Mouse (Mus musculus): ENCODE results near the gene Oas1a. TPM values are rescaled to one million over a fixed set of nuclear protein-coding genes. Genes with fewer than 3 reads are reported as not detected.

Gene Oas1a
- polyA plus RNA-seq, 1 experiment from 2014 or later = 2.7 TPM

- WGBS = 56% methylated on average over 3 of the region's 3 CpGs
- no peaks in the 10 kb centered on the region; the same call in 1 of the 2 replicates for H3K27me3 ChIP-seq
- H3K4me1 ChIP-seq = no peaks in the 10 kb centered on the region
- no peaks in the 10 kb centered on the region for H3K9me3 ChIP-seq (replicated peaks)
- no peak overlapping the region for H3K4me2 ChIP-seq (replicated peaks)
- H3K4me3 ChIP-seq (replicated peaks) = no peak overlapping the region
- H3K27ac ChIP-seq (replicated peaks) = no peak overlapping the region
- no peak for ATAC-seq (ENCODE audit: insufficient number of reproducible peaks, low FRiP score, low TSS enrichment, low read depth)
- no peak overlapping the region for H3K9ac ChIP-seq
- no peaks in the 10 kb centered on the region for H3K36me3 ChIP-seq
Measured at GRCm38 (mm10) chr5:120870081-120870480, 37.2 kb downstream of the Oas1a start.

GRCm38 (mm10) chr5:120869436-120870015, 37.8 kb downstream of the Oas1a start:
- Histone ChIP-seq H3K36me3 (no peaks in the 10 kb centered on the region), H3K9ac (no peak overlapping the region), H3K4me3 (replicated peaks) (no peak overlapping the region), H3K27ac (replicated peaks) (no peak overlapping the region), H3K9me3 (replicated peaks) (no peaks in the 10 kb centered on the region), H3K27me3 (no peaks in the 10 kb centered on the region; the same call in 1 of the 2 replicates), H3K4me2 (replicated peaks) (no peak overlapping the region), H3K4me1 (no peaks in the 10 kb centered on the region)
- ATAC-seq (ENCODE audit: insufficient number of reproducible peaks, low FRiP score, low TSS enrichment, low read depth) = no peak
- WGBS = 82% methylated on average over 7 of the region's 7 CpGs

- no peak overlapping the region for H3K9ac ChIP-seq
- H3K4me2 ChIP-seq (replicated peaks) = no peak overlapping the region
- no peak overlapping the region for H3K4me3 ChIP-seq (replicated peaks)
- no peaks in the 10 kb centered on the region for H3K27me3 ChIP-seq
- no peaks in the 10 kb centered on the region for H3K9me3 ChIP-seq (replicated peaks)
- no peak overlapping the region for H3K27ac ChIP-seq (replicated peaks)
- 70% methylated on average over 3 of the region's 3 CpGs for WGBS
- no peaks in the 10 kb centered on the region for H3K36me3 ChIP-seq
- ATAC-seq (ENCODE audit: insufficient number of reproducible peaks, low FRiP score, low TSS enrichment, low read depth) = no peak
- no peaks in the 10 kb centered on the region for H3K4me1 ChIP-seq
Measured at GRCm38 (mm10) chr5:120865336-120865860, 41.9 kb downstream of the Oas1a start.

GRCm38 (mm10) chr5:120861121-120861520, 46.2 kb downstream of the Oas1a start, which contains the start of gene Oas1h:
Gene Oas1h (plus strand): TSS chr5:120861421.
- Histone ChIP-seq H3K9ac (no peak within 1 kb of the TSS), H3K27me3 (no peaks in the 10 kb centered on the region), H3K4me1 (no peaks in the 10 kb centered on the region), H3K9me3 (replicated peaks) (no peaks in the 10 kb centered on the region), H3K4me3 (replicated peaks) (no peak within 1 kb of the TSS), H3K4me2 (replicated peaks) (no peak within 1 kb of the TSS), H3K36me3 (no peaks in the 10 kb centered on the region), H3K27ac (replicated peaks) (no peak within 1 kb of the TSS)
- no peak for ATAC-seq (ENCODE audit: insufficient number of reproducible peaks, low FRiP score, low TSS enrichment, low read depth)
- WGBS = 50% methylated on average over 4 of the region's 4 CpGs

- Histone ChIP-seq H3K4me1 (no peaks in the 10 kb centered on the region), H3K4me3 (replicated peaks) (no peak overlapping the region), H3K9me3 (replicated peaks) (0 out of 2 replicates have a peak, but pooled peaks cover 2% of the 10 kb centered on the region), H3K9ac (no peak overlapping the region), H3K4me2 (replicated peaks) (no peak overlapping the region), H3K36me3 (no peaks in the 10 kb centered on the region), H3K27me3 (no peaks in the 10 kb centered on the region), H3K27ac (replicated peaks) (no peak overlapping the region)
- ATAC-seq (ENCODE audit: insufficient number of reproducible peaks, low FRiP score, low TSS enrichment, low read depth) = no peak
- 62% methylated on average over 2 of the region's 2 CpGs for WGBS
Measured at GRCm38 (mm10) chr5:120859241-120859640, 48.1 kb downstream of the Oas1a start.

GRCm38 (mm10) chr5:120849601-120850136, 57.7 kb downstream of the Oas1a start:
- no peak overlapping the region for H3K9ac ChIP-seq
- 0 out of 2 replicates have a peak, but pooled peaks cover 4% of the 10 kb centered on the region for H3K4me1 ChIP-seq
- H3K4me2 ChIP-seq (replicated peaks) = no peak overlapping the region
- H3K27ac ChIP-seq (replicated peaks) = no peak overlapping the region
- H3K9me3 ChIP-seq (replicated peaks) = 0 out of 2 replicates have a peak, but pooled peaks cover 4% of the 10 kb centered on the region
- no peak for ATAC-seq (ENCODE audit: insufficient number of reproducible peaks, low FRiP score, low TSS enrichment, low read depth)
- H3K36me3 ChIP-seq = no peaks in the 10 kb centered on the region
- H3K4me3 ChIP-seq (replicated peaks) = no peak overlapping the region
- WGBS = 64% methylated on average over 3 of the region's 3 CpGs
- no peaks in the 10 kb centered on the region for H3K27me3 ChIP-seq

GRCm38 (mm10) chr5:120847067-120847466, 60.3 kb downstream of the Oas1a start, which contains the start of gene Oas1f:
Gene Oas1f (plus strand): TSS chr5:120847367.
- WGBS = 69% methylated on average over 4 of the region's 4 CpGs
- Histone ChIP-seq H3K4me3 (replicated peaks) (no peak within 1 kb of the TSS), H3K4me1 (0 out of 2 replicates have a peak, but pooled peaks cover 4% of the 10 kb centered on the region), H3K36me3 (no peaks in the 10 kb centered on the region), H3K27ac (replicated peaks) (no peak within 1 kb of the TSS), H3K9ac (no peak within 1 kb of the TSS), H3K27me3 (no peaks in the 10 kb centered on the region), H3K9me3 (replicated peaks) (no peaks in the 10 kb centered on the region), H3K4me2 (replicated peaks) (no peak within 1 kb of the TSS)
- no peak for ATAC-seq (ENCODE audit: insufficient number of reproducible peaks, low FRiP score, low TSS enrichment, low read depth)

Small RNA genes lying within 50 kb of the gene (microRNA-seq; reads per million reads assigned to microRNA genes)
- not detected for gene Gm22907 (ENCODE audit: borderline number of aligned reads)

Other genes starting within 250 kb of the Oas1a start
- 6.2 and 7.7 TPM in 2 replicates for gene Dtx1, start 195.6 kb downstream of the Oas1a start, polyA plus RNA-seq (2015; fragmentation: Nextera tagmentation; extraction: Ambion mirVana)
- gene Oas2, start 157.7 kb downstream of the Oas1a start, polyA plus RNA-seq (2015; fragmentation: Nextera tagmentation; extraction: Ambion mirVana) = 0.72 and 1.3 TPM in 2 replicates
- 0.13 and 0.14 TPM in 2 replicates for gene Oas3, start 129.9 kb downstream of the Oas1a start, polyA plus RNA-seq (2015; fragmentation: Nextera tagmentation; extraction: Ambion mirVana)
- not detected in 2 replicates for gene Oas1e, start 112.0 kb downstream of the Oas1a start, polyA plus RNA-seq (2015; fragmentation: Nextera tagmentation; extraction: Ambion mirVana)
- gene Oas1c, start 95.0 kb downstream of the Oas1a start, polyA plus RNA-seq (2015; fragmentation: Nextera tagmentation; extraction: Ambion mirVana) = 0.34 and 0.65 TPM in 2 replicates
- 1.0 and 1.3 TPM in 2 replicates for gene Oas1f, start 60.2 kb downstream of the Oas1a start, polyA plus RNA-seq (2015; fragmentation: Nextera tagmentation; extraction: Ambion mirVana)
- gene Oas1h, start 46.1 kb downstream of the Oas1a start, polyA plus RNA-seq (2015; fragmentation: Nextera tagmentation; extraction: Ambion mirVana) = not detected in 2 replicates
- gene Oas1g, start 19.9 kb downstream of the Oas1a start, polyA plus RNA-seq (2015; fragmentation: Nextera tagmentation; extraction: Ambion mirVana) = 0.95 and 1.1 TPM in 2 replicates
- gene Oas1d, start 7.0 kb upstream of the Oas1a start, polyA plus RNA-seq (2015; fragmentation: Nextera tagmentation; extraction: Ambion mirVana) = not detected in 2 replicates
- 0.19 TPM in 1 of 2 replicates, not detected in the other for gene Rph3a, start 102.6 kb upstream of the Oas1a start, polyA plus RNA-seq (2015; fragmentation: Nextera tagmentation; extraction: Ambion mirVana)

All from embryonic facial prominence, embryonic 15.5 days (tissue).